8 mouse cellular contexts compared by ENCODE assay signal in genomic region chr7:108944002-108944401, GRCm38 (mm10). TPM values are rescaled to one million over a fixed set of nuclear protein-coding genes. Genes with fewer than 3 reads are reported as not detected.
DNase-seq lines count a peak whose midpoint lies in the region; ATAC-seq and TF ChIP-seq lines count a peak whose summit lies in the region.

No protein-coding gene starts in this region.

- peaks cover 69% of the 10 kb centered on the region for H3K36me3 ChIP-seq in lung, embryonic 14.5 days (ENCODE audit: insufficient read depth)

- H3K27ac ChIP-seq in lung, embryonic 14.5 days (ENCODE audit: low read depth), result no peak overlapping the region

- H3K4me3 ChIP-seq in lung, embryonic 14.5 days (ENCODE audit: low read depth, low read length), result no peak overlapping the region

- peak; percentile 76 for TF ChIP-seq CTCF in lung, embryonic 14.5 days (IDR thresholded peaks at IDR 0.05; ENCODE audit: low read depth)

- no peaks in the 10 kb centered on the region for H3K9me3 ChIP-seq in lung, embryonic 14.5 days (ENCODE audit: low read depth, low read length)

- H3K4me2 ChIP-seq in lung, embryonic 14.5 days, result no peak overlapping the region

- ATAC-seq in inflammation-experienced regulatory T-cells, adult 6 months, result peak; percentile 78
- ATAC-seq in lung, embryonic 14.5 days (ENCODE audit: insufficient read depth), result peak; percentile 18
- peak; percentile 54; the same call in 1 of the 2 replicates for ATAC-seq in neutrophil, adult 5-6 weeks (ENCODE audit: extremely low read depth, insufficient number of reproducible peaks, low FRiP score, poor library complexity, severe bottlenecking)
- ATAC-seq in activated CD4-positive, CD25-positive, alpha-beta regulatory T cell, adult 4 months, result no peak

- peak; percentile 57 for DNase-seq in right cerebral cortex, adult 18-20 months
- DNase-seq in right cerebral cortex, postnatal 14 days, result no peak
- peak; percentile 75 for DNase-seq in ZHBTc4 (ENCODE audit: low read depth, low spot score)
- peak; percentile 51 for DNase-seq in embryo, embryonic 11.5 days (ENCODE audit: low read depth, low spot score)
- DNase-seq in lung, embryonic 14.5 days, result peak; percentile 80

- H3K9ac ChIP-seq in lung, embryonic 14.5 days, result no peak overlapping the region

- no peaks in the 10 kb centered on the region for H3K4me1 ChIP-seq in lung, embryonic 14.5 days (ENCODE audit: insufficient read depth)

- no peaks in the 10 kb centered on the region for H3K27me3 ChIP-seq in lung, embryonic 14.5 days (ENCODE audit: insufficient read depth, low read length)

- WGBS in lung, embryonic 14.5 days, result 3% methylated on average over 2 of the region's 2 CpGs

RNA-seq across cellular contexts. Expression of gene Tub, which starts 6.1 kb away (rescaled TPM):
- polyA plus RNA-seq in inflammation-experienced regulatory T-cells, adult 6 months (2017; shearing (Covaris generic)), result under 1 TPM; 0.26 to 0.55 (median 0.52) TPM
- polyA plus RNA-seq in lung, embryonic 14.5 days (2014; fragmentation: Nextera tagmentation; extraction: Ambion mirVana), result 2.0 and 2.2 TPM in 2 replicates
- 0.70 and 1.8 TPM in 2 replicates for total RNA-seq in neutrophil, adult 5-6 weeks (2017)
- under 1 TPM; 0.24 to 0.29 TPM for polyA plus RNA-seq in activated CD4-positive, CD25-positive, alpha-beta regulatory T cell, adult 4 months (2017; shearing (Covaris generic))

RNA-seq across cellular contexts. Expression of gene Eif3f, which starts 9.8 kb away (rescaled TPM):
- 10 to 100 TPM; 29.7 to 43.3 (median 34.1) TPM for polyA plus RNA-seq in inflammation-experienced regulatory T-cells, adult 6 months (2017; shearing (Covaris generic))
- polyA plus RNA-seq in lung, embryonic 14.5 days (2014; fragmentation: Nextera tagmentation; extraction: Ambion mirVana), result 108 and 119 TPM in 2 replicates
- 72.0 and 82.4 TPM in 2 replicates for total RNA-seq in neutrophil, adult 5-6 weeks (2017)
- polyA plus RNA-seq in activated CD4-positive, CD25-positive, alpha-beta regulatory T cell, adult 4 months (2017; shearing (Covaris generic)), result 10 to 100 TPM; 34.6 to 48.4 TPM

RNA-seq across cellular contexts. Expression of gene Nlrp10, which starts 14.0 kb away (rescaled TPM):
- under 1 TPM in 1 of 3 experiments, not detected in 2; 0.17 TPM for polyA plus RNA-seq in inflammation-experienced regulatory T-cells, adult 6 months (2017; shearing (Covaris generic))
- 0.22 and 0.65 TPM in 2 replicates for polyA plus RNA-seq in lung, embryonic 14.5 days (2014; fragmentation: Nextera tagmentation; extraction: Ambion mirVana)
- 1.4 and 2.2 TPM in 2 replicates for total RNA-seq in neutrophil, adult 5-6 weeks (2017)
- polyA plus RNA-seq in activated CD4-positive, CD25-positive, alpha-beta regulatory T cell, adult 4 months (2017; shearing (Covaris generic)), result under 1 TPM; 0.07 to 0.19 TPM

RNA-seq across cellular contexts. Expression of gene Olfr519, which starts 49.8 kb away (rescaled TPM):
- polyA plus RNA-seq in inflammation-experienced regulatory T-cells, adult 6 months (2017; shearing (Covaris generic)), result not detected
- not detected in 2 replicates for polyA plus RNA-seq in lung, embryonic 14.5 days (2014; fragmentation: Nextera tagmentation; extraction: Ambion mirVana)
- total RNA-seq in neutrophil, adult 5-6 weeks (2017), result not detected in 2 replicates
- polyA plus RNA-seq in activated CD4-positive, CD25-positive, alpha-beta regulatory T cell, adult 4 months (2017; shearing (Covaris generic)), result not detected

RNA-seq across cellular contexts. Expression of gene Olfr518, which starts 59.2 kb away (rescaled TPM):
- polyA plus RNA-seq in inflammation-experienced regulatory T-cells, adult 6 months (2017; shearing (Covaris generic)), result not detected
- not detected in 2 replicates for polyA plus RNA-seq in lung, embryonic 14.5 days (2014; fragmentation: Nextera tagmentation; extraction: Ambion mirVana)
- total RNA-seq in neutrophil, adult 5-6 weeks (2017), result not detected in 2 replicates
- polyA plus RNA-seq in activated CD4-positive, CD25-positive, alpha-beta regulatory T cell, adult 4 months (2017; shearing (Covaris generic)), result not detected
